Mouse (Mus musculus) small intestine, adult 10 weeks (tissue): ENCODE results near the gene Olfr12. TPM values are rescaled to one million over a fixed set of nuclear protein-coding genes. Genes with fewer than 3 reads are reported as not detected.

Experiments used
- polyA plus RNA-seq: library from polyadenylated mRNA; stranded (reverse); fragments of 350-450 nt; fragmentation: Illumina TruSeq; extraction: RNeasy Lipid Tissue Mini Kit (QIAGEN cat#74804); gene quantifications from one replicate; pipeline ENCODE4 v1.2.3, GENCODE M21; 2014; ENCODE audit warnings: low replicate concordance

Gene Olfr12
- not detected for polyA plus RNA-seq

DNA sequence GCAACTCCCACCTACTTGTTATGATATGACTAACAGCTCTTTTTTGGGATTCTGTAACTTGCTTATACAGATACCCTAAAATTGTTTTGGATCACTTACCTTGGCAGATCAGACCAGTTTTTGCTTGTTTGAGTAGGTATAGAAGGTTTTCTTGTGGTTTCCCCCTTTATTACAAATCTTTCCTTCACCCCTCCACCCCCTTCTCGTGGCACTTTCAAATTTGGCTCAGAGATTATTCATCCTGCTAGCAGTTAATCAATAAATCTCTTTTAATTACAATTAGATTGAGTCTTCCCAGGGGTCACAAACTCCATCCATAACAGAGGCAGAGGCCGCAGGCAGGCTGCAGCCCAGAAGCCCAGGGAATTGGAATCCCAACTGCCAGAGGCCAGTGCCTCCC is at the start of gene Olfr12:
TSS of gene Olfr12 (plus strand) at position 301 of the 400 bp plus-strand sequence.

GRCm38 (mm10) chr1:92571022-92571421 is 46.6 kb upstream of the Olfr12 start, which contains the start of gene Olfr1413:
Gene Olfr1413 (plus strand): TSS chr1:92571322.

GRCm38 (mm10) chr1:92585479-92585878 is 32.1 kb upstream of the Olfr12 start, which contains the start of gene Olfr1412:
Gene Olfr1412 (plus strand): TSS chr1:92585779.

GRCm38 (mm10) chr1:92594111-92594510 is 23.5 kb upstream of the Olfr12 start, which contains the start of gene Olfr1411:
Gene Olfr1411 (plus strand): TSS chr1:92594411.

GRCm38 (mm10) chr1:92605482-92605881 is 12.1 kb upstream of the Olfr12 start, which contains the start of gene Olfr1410:
Gene Olfr1410 (plus strand): TSS chr1:92605782.

DNA sequence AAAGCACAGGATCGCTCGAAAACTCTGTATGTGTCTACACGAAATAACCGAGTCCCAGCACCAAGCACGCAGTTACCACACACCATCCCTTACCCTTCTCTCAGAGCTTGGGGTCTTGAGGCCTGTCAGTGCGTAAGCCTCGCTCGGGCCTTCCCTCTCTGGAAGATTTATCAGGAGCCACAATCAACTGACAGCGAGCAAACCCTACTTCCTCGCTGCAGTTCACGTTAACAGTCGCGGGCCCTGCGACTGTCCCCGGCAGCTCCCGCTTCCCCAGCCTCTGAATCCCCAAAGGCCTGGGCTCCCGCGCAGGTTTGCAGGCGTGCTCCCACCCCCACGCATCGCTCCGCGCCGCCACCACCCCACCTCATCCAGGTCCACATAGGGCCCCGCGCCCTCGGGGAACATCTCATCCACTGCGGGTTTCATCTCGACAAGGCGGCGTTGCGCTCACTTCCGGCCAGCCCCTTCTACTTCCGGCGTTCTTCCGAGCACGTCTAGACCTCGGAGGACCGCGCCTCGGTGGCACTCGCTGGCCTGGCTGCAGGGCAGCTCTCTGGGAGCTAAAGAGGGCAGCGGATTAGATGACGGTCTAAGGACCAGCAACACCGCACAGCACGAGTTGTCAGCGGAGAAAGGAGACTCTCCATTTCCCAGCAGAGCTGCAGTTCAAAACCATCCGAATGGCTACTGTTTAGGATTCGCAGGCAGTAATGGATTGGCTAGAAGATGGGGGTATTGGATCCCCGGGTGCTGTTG is 24.1 kb downstream of the Olfr12 start, which contains the start of gene Cops9:
TSS of gene Cops9 (minus strand) at position 472 of the 759 bp plus-strand sequence.

DNA sequence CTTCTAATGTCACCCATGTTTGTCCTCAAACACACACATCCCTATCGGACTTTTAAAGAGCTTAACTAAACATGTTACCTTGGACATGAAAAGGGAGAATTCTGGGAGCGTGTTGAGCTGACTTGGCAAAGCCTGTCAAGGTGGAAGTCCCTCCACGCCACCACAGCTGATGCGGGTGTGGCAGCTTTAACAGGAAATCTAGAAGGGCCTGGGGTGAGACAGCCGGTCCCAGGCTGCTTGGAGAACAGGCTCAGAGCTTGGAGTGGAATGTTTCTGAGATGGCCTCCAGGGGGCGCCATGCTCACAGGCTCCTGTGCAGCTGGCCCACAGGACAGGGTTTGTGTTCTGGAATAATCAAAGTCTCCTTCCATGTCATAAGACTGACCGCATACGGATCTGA is 31.1 kb downstream of the Olfr12 start, which contains the start of gene Otos:
TSS of gene Otos (minus strand) at position 169 of the 400 bp plus-strand sequence.

Other genes starting within 250 kb of the Olfr12 start
- 149 TPM for gene Ndufa10, start 143.9 kb upstream of the Olfr12 start, polyA plus RNA-seq
- not detected for gene Olfr1416, start 132.7 kb upstream of the Olfr12 start, polyA plus RNA-seq
- not detected for gene Olfr1415, start 121.7 kb upstream of the Olfr12 start, polyA plus RNA-seq
- gene Olfr1414, start 99.1 kb upstream of the Olfr12 start, polyA plus RNA-seq = not detected
- not detected for gene Olfr1413, start 46.5 kb upstream of the Olfr12 start, polyA plus RNA-seq
- not detected for gene Olfr1412, start 32.0 kb upstream of the Olfr12 start, polyA plus RNA-seq
- not detected for gene Olfr1411, start 23.4 kb upstream of the Olfr12 start, polyA plus RNA-seq
- not detected for gene Olfr1410, start 12.0 kb upstream of the Olfr12 start, polyA plus RNA-seq
- gene Cops9, start 24.2 kb downstream of the Olfr12 start, polyA plus RNA-seq = 35.3 TPM
- gene Otos, start 31.1 kb downstream of the Olfr12 start, polyA plus RNA-seq = not detected
- gene Gpc1, start 213.9 kb downstream of the Olfr12 start, polyA plus RNA-seq = not detected